Mouse (Mus musculus) E14TG2a.4 (cell line): ENCODE results near the gene Gm11985.

Experiments
- CTCF ChIP-seq: conservative IDR thresholded peaks from 2 replicates; pipeline ENCODE4 v1.5.1; 2014; ENCODE audit warnings: low read length
- NANOG ChIP-seq: IDR thresholded peaks from 2 replicates; pipeline ENCODE4 v1.6.1; 2014; ENCODE audit warnings: borderline replicate concordance, low read length, mixed read lengths
- POU5F1 ChIP-seq: IDR thresholded peaks from 2 replicates; pipeline ENCODE4 v1.6.1; 2014; ENCODE audit warnings: low read length, borderline replicate concordance

GRCm38 (mm10) chr11:7182409-7183042 is 5.8 kb downstream of the Gm11985 start:
- TF ChIP-seq CTCF (no peak), NANOG (no peak), POU5F1 (no peak)
